Mouse (Mus musculus) heart, postnatal 0 days (tissue): ENCODE measurements around the gene Dmrt3.

Experiments used
- CTCF ChIP-seq: IDR thresholded peaks from 2 replicates; pipeline ENCODE4 v1.5.1; 2016; ENCODE audit warnings: antibody characterized with exemption, control low read depth, low read depth
- EP300 ChIP-seq: IDR thresholded peaks from 2 replicates; pipeline ENCODE4 v1.6.1; 2016; ENCODE audit warnings: antibody characterized with exemption, low read depth

GRCm38 (mm10) chr19:25597717-25598232 lies 12.3 kb upstream of the Dmrt3 start:
- TF ChIP-seq EP300 = no peak
- TF ChIP-seq CTCF = no peak
